Mouse (Mus musculus) right cerebral cortex, postnatal 14 days (tissue): ENCODE results near the gene Cdc42se2.
A peak's percentile ranks its signal among the peaks of the same experiment; 100 is the strongest.

Experiments
- DNase-seq: peaks from one replicate; pipeline ENCODE4 v3.0.0; 2022

The Cdc42se2 gene

DNA sequence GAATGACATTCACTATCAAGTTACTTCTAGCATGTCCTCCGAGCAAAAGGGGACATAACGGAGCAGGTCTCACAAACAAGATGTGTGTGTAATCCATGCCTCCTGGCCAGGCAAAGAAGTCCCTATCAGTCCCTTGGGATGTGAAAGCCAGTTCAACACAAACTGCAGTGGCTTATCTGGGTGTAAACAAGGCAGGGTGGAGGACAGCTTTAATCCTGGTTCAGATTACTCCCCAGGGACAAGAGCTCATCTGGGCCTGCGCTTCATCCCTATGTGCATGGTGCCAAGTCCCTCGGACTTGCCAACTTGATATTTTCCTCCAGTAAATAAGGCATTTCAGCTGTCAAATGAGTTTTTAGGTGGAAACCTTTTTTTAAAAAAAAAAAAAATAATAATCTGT is 36.0 kb downstream of the Cdc42se2 start:
- no peak for DNase-seq

DNA sequence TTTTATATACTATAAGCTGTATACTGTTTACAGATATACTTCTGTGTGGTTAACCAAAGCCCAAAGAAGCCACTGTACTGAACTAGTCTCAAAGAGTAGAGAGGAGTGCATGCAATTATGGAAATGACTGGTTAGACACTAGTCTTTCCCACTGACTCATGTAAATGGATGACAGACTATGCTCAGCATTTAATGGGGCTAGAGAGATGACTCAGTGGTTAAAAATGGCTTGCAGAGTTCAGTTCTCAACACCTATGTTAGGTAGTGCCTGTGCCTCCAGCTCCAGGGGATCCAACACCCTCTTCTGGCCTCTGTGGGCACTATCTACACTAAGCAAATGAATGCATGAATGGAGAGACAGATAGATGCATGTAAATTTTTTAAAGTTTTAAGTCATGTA is 38.6 kb downstream of the Cdc42se2 start:
- no peak for DNase-seq

DNA sequence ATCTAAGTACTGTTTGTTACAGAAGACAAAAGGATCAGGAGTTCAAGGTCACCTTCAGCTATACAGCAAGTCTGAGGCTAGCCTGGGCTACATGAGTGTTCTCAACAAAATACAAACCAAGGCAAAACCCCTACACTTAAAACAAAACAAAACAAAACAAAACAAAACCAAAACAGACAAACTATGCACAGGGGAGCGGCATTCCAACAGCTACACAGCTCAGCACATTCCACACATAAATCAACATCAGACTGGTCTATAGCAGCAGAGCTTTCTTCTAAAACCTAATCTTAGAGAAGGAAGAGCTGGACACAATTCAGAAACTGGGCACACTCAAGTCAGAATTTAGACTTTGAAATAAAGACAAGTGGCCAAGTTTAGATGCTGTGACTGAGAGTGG is 43.2 kb downstream of the Cdc42se2 start:
- DNase-seq: no peak

DNA sequence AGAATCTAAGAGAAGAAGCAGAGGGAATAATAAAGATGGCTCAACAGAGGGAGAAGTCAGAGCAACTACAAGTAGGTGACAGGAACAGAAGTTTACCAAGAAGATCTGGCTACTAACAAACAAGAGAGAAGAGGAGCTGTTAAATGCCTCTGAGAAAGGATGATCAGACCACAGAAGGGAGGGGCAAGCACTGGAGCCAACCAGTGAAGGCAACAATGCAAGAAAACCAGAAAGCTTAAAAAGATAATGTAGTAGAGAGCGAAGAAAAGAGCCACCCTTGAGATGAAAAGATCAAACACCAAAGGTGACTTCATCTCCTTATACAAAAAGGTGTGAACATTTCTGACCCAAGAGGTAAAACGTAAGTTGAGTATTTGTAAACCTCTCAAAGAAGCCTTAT is 46.1 kb downstream of the Cdc42se2 start:
- DNase-seq: no peak

DNA sequence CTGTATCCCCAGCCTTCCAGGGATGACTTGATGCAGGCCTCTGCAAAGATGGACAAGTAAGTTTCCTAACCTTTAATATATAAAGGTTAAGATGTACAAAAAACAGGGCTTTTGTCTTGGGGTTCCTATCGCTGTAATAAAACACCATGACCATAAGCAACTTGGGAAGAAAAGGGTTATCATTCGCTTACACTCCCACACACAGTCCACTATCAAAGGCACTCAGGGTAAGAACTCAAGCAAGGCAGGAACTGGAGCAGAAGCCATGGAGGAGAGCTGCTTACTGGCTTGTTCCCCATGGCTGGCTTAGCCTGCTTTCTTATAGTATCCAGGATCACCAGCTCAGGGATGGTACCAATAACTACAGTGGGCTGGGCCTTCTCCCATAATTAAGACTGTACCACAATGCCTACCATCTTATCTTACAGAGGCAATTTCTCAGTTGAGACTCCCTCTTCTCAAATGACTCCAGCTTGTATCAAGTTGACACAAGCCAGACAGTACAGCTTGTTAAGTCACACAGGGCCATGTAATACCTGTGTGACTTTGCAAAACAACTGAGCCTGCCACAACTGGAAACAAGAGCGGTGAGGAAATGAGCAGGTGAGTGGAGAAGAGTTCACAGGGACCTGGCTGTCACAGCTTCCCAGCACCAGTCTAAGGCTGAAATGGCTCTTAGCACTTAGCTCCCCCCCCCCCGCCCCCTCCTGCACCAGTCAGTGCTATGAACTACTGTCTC is 48.3 kb downstream of the Cdc42se2 start:
- DNase-seq: no peak

DNA sequence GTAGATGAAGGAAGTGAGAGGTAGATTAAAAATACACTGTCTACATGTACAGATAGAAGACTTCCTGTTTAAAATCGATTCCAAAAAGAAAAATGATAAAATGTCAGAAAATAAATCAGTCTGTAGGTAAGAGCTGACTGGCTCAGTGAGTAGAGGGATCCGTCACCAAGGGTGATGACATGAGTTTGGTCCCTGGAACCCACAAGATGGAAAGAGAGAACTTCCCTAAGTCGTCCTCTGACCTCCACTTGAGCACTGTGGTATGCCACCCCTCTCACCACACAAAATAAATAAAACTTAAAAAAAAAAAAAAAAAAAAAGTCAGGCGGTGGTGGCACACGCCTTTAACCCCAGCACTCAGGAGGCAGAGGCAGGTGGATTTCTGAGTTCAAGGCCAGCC is 50.6 kb downstream of the Cdc42se2 start:
- DNase-seq: no peak

DNA sequence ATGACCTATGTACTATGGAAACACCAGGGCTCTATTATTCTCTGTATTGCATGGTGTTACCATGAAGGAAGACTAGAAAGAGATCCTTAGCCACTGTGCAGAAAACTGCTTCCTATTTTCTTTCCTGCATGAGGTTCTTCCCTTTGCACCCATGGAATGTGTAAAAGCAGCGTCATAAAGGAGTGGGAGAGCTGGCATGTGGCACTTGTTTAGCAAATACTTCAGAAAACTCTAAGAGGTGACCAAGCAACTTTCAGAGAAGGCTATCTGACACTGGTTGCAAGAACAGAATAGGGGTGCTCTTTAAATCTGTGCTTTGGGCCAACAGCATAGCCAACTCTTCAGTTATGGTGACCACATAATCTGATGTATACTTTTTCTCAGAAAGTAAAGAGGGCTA is 52.4 kb downstream of the Cdc42se2 start:
- DNase-seq: no peak

DNA sequence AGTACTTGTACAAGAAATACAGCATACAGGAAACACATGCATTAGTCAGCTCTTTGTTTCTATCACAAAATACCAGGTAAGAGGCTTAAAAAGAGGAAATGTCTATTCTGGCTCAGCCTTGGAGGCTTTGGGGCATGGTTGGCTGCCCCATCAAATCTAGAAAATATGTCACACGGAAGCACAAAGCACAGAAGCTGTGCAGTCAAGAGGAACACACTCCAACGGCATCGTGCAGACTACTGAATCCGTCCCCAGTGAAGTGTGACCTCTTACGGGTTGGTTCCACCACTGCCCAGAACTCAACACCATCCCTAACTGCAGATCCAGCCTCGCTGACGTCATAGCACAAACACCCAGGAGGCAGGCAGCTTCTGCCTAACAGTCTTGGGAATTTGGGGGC is 53.9 kb downstream of the Cdc42se2 start:
- DNase-seq: no peak

DNA sequence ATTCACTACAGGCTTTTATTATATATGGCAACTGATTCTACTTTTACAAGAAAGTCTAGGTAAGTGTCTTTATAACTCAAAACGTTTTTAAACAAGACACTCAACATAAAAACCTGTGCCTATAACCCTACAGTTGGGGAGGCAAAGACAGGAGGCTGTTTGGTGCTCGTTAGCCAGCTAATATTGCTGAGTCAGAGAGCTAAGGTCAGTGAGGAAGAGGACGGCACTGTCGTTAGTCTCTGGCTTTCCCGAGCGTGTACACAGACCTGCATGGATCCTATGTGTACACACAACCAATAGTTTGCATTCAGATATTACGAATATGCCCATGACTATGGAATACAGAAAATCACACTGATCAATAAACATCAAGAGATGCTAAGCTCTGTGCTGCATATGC is 56.1 kb downstream of the Cdc42se2 start:
- no peak for DNase-seq

DNA sequence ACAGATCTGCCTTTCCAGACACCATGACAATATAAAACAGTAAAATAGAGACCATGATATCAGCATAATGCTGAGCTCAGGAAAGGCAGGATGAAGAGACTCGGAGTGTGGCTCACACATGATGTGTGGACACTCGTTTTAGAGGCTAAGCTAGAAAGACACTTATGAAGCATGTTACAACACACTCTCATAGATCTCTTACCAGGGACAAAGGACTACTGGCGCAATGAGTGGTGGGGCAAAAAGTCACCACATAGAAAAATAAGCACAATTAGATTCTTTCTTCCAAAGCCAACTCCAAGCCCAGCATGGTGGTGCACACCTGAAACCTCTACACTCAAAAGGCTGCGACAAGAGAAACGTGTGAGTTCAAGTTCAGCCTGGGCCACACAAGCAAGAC is 56.5 kb downstream of the Cdc42se2 start:
- no peak for DNase-seq

DNA sequence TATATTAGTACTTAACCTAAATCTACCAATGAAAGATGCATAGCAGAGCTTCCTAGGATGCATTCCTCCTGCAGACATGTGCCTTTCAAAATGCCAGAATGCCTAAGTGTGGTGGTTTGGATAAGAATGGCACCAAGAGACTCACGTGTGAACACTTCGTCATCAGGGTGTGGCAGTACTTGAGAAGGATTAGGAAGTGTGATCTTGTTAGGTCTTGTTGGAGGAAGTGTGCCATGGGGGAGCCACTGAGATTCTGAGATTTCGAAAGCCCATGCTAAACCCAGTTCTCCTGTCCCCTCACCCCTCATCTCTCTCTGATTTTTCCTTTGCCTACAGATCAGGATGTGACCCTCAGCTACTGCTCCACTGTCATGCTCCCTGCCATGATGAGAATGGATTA is 58.2 kb downstream of the Cdc42se2 start:
- DNase-seq: no peak

DNA sequence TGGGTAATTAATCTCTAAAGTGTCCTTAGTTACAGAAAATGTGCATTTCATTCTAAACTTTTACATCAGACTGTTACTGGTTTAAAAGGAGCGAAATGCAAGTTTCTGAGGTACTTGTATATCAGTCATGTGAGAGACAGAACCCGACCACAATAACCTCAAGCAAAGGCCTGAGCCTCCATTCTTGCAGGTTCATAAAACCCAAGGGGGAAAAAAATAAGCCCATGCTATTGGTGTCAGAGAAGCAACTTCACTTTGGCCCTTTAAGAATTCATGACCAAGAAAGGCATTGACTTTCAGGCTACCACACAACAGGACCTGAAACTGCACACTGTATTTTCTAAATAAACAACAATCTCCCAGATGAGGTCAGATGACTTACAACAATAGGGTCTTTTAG is 59.1 kb downstream of the Cdc42se2 start:
- no peak for DNase-seq

DNA sequence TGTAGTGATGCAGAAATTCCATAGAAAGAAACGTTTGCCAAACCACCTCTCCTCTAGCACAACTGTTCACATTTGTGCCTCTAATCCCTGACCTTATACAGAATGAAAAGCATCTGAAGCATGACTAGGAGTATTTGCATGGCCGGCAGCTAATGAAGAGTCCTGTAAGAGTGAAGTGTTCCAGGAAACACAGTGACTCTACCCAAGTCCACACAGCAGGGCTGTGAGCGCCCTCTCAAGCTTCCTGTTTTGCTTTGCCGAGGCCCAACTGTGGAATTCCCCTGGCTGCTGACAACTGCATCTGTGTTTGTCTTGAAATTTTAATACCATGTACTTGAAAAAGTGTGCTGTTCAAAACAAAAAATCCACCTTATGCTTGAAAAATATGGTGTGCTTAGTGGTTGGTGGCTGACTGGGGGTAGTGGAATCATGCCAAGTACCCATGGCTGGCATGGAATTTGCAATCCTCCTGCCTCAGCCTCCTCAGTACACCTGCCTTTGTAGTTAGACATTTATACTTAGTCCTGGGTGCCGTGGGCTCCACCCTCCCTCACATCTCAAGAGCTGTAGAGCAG is 60.1 kb downstream of the Cdc42se2 start:
- no peak for DNase-seq

DNA sequence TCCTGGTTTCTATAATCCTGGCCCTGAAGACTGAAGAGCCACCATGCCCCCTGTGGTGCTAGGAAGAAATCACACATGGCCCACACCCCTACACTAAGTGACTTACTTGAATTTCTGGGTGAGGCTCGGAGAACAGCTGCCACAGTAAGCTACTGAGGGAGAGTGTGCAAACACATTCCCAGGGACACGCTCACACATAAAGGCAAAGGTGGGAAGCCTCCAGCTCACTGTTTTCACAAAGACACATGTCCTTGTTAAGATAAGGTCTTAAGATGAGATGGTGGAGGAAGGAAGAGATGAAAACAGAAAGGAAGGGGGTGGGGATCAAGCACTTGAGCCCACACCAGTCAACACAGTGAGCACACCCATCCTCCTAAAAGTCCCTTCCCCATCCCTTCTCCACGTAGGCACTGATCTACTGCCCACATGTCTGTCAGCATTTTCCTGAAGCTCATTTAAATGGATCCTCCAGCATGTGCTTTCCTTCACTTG is 60.9 kb downstream of the Cdc42se2 start:
- no peak for DNase-seq

DNA sequence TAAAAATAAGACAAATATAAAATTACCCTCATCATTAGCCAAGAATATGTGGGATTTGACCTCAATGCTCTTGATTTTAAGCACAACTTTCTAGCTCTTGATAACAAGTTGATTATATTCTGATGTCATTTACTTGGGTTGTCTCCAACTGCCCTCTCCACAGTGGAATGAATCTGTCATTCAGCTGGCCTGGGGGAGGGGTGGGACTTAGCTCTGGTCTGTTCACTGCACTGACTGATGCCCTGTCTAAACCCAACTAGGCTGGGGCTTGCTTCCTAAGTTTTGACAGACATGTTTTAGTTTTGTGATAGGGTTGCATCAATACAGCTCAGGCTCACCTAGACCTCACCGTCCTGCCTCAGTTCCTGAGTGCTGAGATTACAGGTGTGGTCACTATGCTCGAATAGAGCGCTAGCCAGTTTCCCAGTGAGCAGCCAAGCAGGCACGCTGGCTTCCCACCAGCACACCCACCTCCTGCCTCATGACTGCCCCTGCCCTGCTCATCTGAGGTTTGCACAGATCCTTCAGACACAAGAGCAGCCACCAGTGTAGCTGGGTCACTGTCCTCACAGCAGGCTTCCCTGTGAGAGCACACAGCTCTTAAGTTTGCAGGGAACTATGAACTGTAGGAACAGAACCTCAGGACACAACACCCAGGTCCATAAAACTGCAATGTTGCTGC is 63.0 kb downstream of the Cdc42se2 start:
- DNase-seq: no peak

DNA sequence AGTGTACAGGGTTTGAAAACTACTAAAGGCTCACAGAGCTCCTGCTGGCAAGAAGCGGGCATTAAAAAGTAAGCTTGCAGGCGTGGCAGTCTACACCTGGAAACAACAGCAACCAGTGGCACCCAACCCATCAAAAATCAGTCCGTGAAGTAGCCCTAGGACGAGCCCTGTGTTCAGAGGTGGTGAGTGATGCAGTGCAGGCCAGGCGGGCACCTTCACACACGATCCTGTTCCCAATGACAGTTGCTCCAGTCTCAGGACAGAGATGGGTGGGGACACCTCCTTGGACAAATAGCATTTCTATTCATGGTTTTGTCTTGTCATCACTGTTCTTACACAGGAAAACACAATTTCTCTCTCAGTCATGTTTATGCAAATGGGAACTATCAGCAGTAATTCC is 65.4 kb downstream of the Cdc42se2 start:
- no peak for DNase-seq

DNA sequence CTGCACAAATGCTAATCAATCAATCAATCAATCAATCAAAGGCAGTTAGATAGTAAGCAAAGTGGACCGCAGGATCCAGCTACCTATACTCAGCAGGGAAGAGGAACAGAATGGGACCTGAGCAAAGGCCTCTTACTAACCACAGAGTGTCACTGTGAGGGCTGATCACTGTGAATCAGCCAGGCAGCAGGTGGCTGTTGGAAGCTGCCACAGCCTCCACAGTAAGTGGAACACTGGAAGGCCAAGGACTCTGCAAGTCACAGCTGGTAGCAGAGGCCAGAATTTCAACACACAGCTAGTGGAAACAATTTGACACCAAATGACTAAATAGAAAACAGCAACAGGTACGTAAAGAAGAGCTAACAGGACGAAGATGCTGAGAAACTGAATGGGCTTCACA is 68.9 kb downstream of the Cdc42se2 start:
- no peak for DNase-seq

DNA sequence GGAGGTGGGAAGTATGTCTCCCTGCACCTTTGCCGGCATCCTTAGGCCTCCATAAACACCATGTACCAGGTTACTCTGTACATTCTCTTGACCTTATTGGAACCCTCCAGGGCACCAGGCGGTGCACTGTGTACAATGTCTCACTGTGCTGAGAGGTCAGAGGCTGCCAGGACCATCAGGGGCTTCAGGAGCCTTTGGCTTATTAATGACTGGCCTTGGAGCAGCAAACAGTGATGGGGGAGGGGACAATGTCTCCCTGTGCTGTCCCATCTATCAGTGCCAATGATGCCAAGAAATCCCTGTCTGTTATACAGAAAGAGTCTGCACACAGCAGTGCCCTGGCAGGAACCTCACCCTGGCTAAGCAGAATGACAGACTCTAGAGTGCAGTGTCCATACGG is 69.6 kb downstream of the Cdc42se2 start:
- DNase-seq: no peak

DNA sequence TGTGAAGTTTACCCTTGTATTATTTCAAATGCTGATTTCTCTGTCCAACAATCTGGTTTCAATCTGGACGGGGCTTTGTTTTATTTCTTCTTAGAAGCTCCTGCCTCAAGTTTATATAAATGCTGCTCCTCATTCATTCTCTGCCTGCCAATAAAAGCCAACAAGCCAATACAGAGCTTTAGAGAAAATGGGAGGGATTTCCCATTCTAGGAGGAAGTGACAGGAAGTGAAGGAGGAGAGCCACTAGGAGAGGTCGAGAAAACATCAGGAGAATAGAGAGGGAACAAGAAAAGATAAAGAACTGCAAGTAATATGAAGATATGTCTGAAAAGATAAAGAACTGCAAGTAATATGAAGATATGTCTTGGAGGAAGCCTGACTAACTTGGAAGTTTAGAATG is 74.6 kb downstream of the Cdc42se2 start:
- DNase-seq: no peak

DNA sequence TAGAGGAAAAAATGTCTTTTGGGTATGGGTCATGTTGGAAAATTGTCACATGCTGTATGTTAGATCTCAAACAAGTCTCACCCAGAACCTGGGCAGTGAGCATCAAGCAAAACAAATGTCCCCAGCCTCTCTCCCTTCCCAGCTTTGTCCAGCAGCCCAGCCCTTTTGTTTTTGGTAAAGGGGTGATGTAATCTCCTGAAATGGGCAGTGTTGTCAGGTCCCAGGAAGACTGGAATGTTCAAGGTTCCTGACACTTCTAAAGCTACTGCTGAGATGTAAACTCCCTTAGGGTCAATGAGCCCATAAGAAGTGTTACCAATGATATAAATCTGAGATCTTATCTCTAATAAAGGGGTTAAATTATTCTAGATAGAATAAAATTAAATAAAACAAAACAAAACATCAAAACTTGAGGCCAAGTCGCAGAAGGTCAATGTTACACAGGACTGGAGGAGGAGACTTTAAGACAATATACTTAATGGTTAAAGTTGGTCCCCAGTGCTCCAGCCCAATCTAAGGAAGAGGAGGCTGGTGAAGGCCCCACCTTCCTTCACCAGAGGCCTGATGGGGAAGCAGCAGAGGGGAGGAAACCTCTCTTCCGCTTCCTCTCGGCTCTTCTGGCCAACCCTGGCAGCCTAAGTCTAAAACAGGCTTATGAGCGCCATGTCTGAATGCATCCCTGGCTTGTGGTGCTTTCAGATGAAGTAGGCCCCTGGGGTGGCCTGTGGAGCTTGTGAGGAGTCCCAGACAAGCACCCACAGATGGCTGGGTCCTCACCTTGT is 76.8 kb downstream of the Cdc42se2 start:
- no peak for DNase-seq

DNA sequence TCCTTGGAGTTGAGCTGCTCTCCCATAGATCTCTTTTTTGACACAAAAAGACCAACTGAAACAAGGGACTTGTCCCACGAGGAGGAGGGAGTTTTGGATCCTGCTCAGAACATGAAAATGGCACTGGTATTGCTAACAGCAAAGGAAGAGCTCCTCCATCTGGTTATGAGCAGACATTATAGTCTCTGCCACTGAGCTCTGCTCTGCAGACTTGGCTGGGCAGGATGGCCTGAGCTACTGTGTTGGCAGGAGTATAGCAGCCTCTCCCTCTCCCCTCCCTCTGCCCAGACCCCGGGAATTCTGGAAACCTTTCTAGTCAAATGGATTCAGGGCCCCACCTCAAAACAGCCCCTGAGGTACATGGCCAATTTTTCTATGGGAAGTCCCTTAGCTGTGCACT is 77.8 kb downstream of the Cdc42se2 start:
- DNase-seq: no peak

DNA sequence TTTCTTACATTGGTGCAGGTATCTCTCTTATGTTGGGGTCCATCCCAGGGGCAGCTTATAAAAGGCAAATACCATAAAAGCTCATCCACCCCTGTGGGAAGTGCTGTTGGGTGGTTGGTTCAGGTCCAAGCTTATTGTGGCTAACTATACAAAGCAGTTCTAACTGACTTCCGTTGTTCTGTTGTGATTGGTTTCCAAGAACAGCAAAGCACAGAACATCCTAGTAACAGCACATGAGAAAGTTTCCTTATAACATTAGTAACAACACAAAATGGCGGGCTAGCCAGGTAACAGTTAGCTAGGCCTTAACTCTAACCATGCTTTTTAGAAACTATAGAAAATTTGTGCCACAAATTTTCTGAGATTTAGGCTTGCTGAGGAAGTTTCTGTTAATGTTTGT is 79.3 kb downstream of the Cdc42se2 start:
- no peak for DNase-seq

DNA sequence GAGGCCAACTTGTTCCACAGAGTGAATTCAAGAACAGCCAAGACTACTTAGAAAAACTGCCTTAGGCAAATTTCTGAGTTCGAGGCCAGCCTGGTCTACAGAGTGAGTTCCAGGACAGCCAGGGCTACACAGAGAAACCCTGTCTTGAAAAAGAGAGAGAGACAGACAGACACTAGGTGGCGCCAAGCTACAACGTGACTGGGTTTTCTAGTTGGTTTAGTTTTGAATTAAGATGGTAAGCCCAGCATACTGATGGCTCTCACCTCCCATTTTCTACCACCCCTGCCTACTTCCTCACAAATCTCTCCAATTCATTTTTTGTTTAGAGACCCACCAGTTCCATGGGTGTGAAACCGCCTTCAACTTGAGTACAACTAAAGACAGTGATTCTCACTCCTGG is 84.2 kb downstream of the Cdc42se2 start:
- DNase-seq: peak; percentile 77

DNA sequence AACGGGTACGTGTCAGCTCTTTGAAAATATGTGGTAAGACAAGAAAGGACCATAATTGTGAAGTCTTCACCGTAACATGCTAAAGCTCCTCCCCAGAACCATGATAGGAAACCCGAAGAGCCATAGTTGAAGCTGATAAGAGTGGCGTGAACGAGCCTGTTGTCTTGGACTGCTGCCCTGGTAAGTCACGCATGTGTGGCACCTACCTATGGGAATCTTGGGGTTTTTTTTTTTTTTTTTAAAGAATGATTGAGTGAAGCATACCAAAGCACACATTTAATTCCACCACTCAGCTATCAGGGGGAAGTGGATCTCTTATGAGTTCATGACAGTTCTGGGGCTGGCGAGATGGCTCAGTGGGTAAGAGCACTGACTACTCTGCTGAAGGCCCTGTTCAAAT is 85.6 kb downstream of the Cdc42se2 start:
- no peak for DNase-seq
